Mouse (Mus musculus) CH12.LX (cell line): Measurements from ENCODE around the gene Ndufb10. TPM values are rescaled to one million over a fixed set of nuclear protein-coding genes. Genes with fewer than 3 reads are reported as not detected.

Experiments used
- DNase-seq: peaks from one replicate; pipeline ENCODE4 v3.0.0-alpha.2; 2013; ENCODE audit errors: extremely low read depth
- H3K27ac ChIP-seq: 2 replicates; pipeline ENCODE4 v1.5.1; 2012; ENCODE audit warnings: low read depth, mild to moderate bottlenecking, control low read depth, moderate library complexity; ENCODE audit not compliant: insufficient read depth
- H3K27me3 ChIP-seq: replicated peaks from 2 replicates; pipeline ENCODE3; 2012; ENCODE audit warnings: inconsistent platforms
- H3K36me3 ChIP-seq, 2 experiments: replicated peaks in 1 of 2; 2 replicates each; pipeline versions ENCODE3 to v1.6.1; 2012; ENCODE audit warnings: inconsistent platforms in 1 of 2, low read length in 1 of 2, mild to moderate bottlenecking in 1 of 2, mixed read lengths in 1 of 2, moderate library complexity in 1 of 2; ENCODE audit not compliant: control insufficient read depth in 1 of 2, insufficient read depth in 1 of 2
- H3K4me1 ChIP-seq, 2 experiments: 2 replicates each; pipeline ENCODE4 v1.6.1; 2012; ENCODE audit warnings: inconsistent platforms in 1 of 2, moderate library complexity in 1 of 2; ENCODE audit not compliant: insufficient read depth in 2 of 2, control insufficient read depth in 1 of 2
- H3K4me2 ChIP-seq: 2 replicates; pipeline ENCODE4 v1.6.1; 2012; ENCODE audit warnings: low read depth, mild to moderate bottlenecking, control low read depth; ENCODE audit not compliant: poor library complexity, insufficient read depth, severe bottlenecking
- H3K4me3 ChIP-seq, 3 experiments: fragments of 150-350 bp in 1 of 3; sonication (generic) in 1 of 3; replicated peaks in 1 of 3; 2 replicates each; pipeline versions ENCODE3 to v1.5.1; 2011 to 2012; ENCODE audit warnings: low read depth in 2 of 3, low read length in 2 of 3, mild to moderate bottlenecking in 2 of 3, moderate library complexity in 2 of 3, control low read depth in 1 of 3, improper control_type of control experiment in 1 of 3, inconsistent platforms in 1 of 3, mixed read lengths in 1 of 3; ENCODE audit not compliant: poor library complexity in 1 of 3
- H3K79me2 ChIP-seq: replicated peaks from 2 replicates; pipeline ENCODE4 v1.6.1; 2012; ENCODE audit warnings: mild to moderate bottlenecking, moderate library complexity; ENCODE audit not compliant: control insufficient read depth, poor library complexity, insufficient read depth, severe bottlenecking; ENCODE audit errors: extremely low read depth
- H3K9ac ChIP-seq: 2 replicates; pipeline ENCODE4 v1.6.1; 2012; ENCODE audit warnings: low read depth, mild to moderate bottlenecking, control low read depth, moderate library complexity; ENCODE audit not compliant: insufficient read depth
- H3K9me3 ChIP-seq: replicated peaks from 2 replicates; pipeline ENCODE3; 2012; ENCODE audit warnings: low read length, inconsistent platforms, mixed read lengths
- BHLHE40 ChIP-seq: IDR thresholded peaks from 2 replicates; pipeline ENCODE4 v1.6.1; 2011; ENCODE audit warnings: mild to moderate bottlenecking, low read depth, low read length, improper control_type of control experiment
- CHD1 ChIP-seq: IDR thresholded peaks from 2 replicates; pipeline ENCODE4 v1.6.1; 2012; ENCODE audit warnings: low read depth, low read length, improper control_type of control experiment, inconsistent platforms
- CHD2 ChIP-seq: IDR thresholded peaks from 2 replicates; pipeline ENCODE4 v1.6.1; 2011; ENCODE audit warnings: low read length, improper control_type of control experiment
- CTCF ChIP-seq, 2 experiments: IDR thresholded peaks in 1 of 2; conservative IDR thresholded peaks in 1 of 2; 2 replicates each; pipeline ENCODE4 v1.5.1; 2011 to 2012; ENCODE audit warnings: low read depth in 2 of 2, low read length in 2 of 2, improper control_type of control experiment in 1 of 2, inconsistent platforms in 1 of 2, mild to moderate bottlenecking in 1 of 2, moderate library complexity in 1 of 2
- HCFC1 ChIP-seq: IDR thresholded peaks from 2 replicates; pipeline ENCODE4 v1.6.1; 2012; ENCODE audit warnings: low read depth, mild to moderate bottlenecking, inconsistent platforms, low read length, improper control_type of control experiment
- IRF4 ChIP-seq: IDR thresholded peaks from 2 replicates; pipeline ENCODE4 v1.6.1; 2014; ENCODE audit warnings: low read depth, mild to moderate bottlenecking, inconsistent platforms, low read length, improper control_type of control experiment
- MAX ChIP-seq: IDR thresholded peaks from 2 replicates; pipeline ENCODE4 v1.6.1; 2011; ENCODE audit warnings: low read length, improper control_type of control experiment
- MAZ ChIP-seq: IDR thresholded peaks from 2 replicates; pipeline ENCODE4 v1.6.1; 2012; ENCODE audit warnings: low read depth, mild to moderate bottlenecking, inconsistent platforms, low read length, improper control_type of control experiment, moderate library complexity
- MEF2A ChIP-seq: IDR thresholded peaks from 2 replicates; pipeline ENCODE4 v1.6.1; 2014; ENCODE audit warnings: low read depth, mild to moderate bottlenecking, inconsistent platforms, low read length, improper control_type of control experiment, borderline replicate concordance
- MXI1 ChIP-seq: IDR thresholded peaks from 2 replicates; pipeline ENCODE4 v1.6.1; 2011; ENCODE audit warnings: mild to moderate bottlenecking, low read depth, low read length, improper control_type of control experiment
- MYC ChIP-seq: IDR thresholded peaks from 2 replicates; pipeline ENCODE4 v1.6.1; 2011; ENCODE audit warnings: low read depth, mild to moderate bottlenecking, improper control_type of control experiment, low read length
- NRF1 ChIP-seq: IDR thresholded peaks from 2 replicates; pipeline ENCODE4 v1.6.1; 2014; ENCODE audit warnings: low read depth, mild to moderate bottlenecking, inconsistent platforms, low read length, improper control_type of control experiment, moderate library complexity
- PAX5 ChIP-seq: IDR thresholded peaks from 2 replicates; pipeline ENCODE4 v1.6.1; 2012; ENCODE audit warnings: low read length, inconsistent platforms, mixed read lengths
- POLR2A ChIP-seq: IDR thresholded peaks from 2 replicates; pipeline ENCODE4 v1.6.1; 2011; ENCODE audit warnings: low read depth, mild to moderate bottlenecking, improper control_type of control experiment, low read length
- POLR2AphosphoS2 ChIP-seq: IDR thresholded peaks from 2 replicates; pipeline ENCODE4 v1.6.1; 2011; ENCODE audit warnings: low read depth, low read length, improper control_type of control experiment
- RCOR1 ChIP-seq: conservative IDR thresholded peaks from 2 replicates; pipeline ENCODE4 v1.6.1; 2012; ENCODE audit warnings: low read depth, mild to moderate bottlenecking, inconsistent platforms, low read length, improper control_type of control experiment
- TBP ChIP-seq: conservative IDR thresholded peaks from 2 replicates; pipeline ENCODE4 v1.6.1; 2011; ENCODE audit warnings: low read depth, low read length, improper control_type of control experiment
- ZC3H11A ChIP-seq: IDR thresholded peaks from 2 replicates; pipeline ENCODE4 v1.6.1; 2012; ENCODE audit warnings: low read depth, mild to moderate bottlenecking, inconsistent platforms, low read length, improper control_type of control experiment
- ZKSCAN1 ChIP-seq: IDR thresholded peaks from 2 replicates; pipeline ENCODE4 v1.6.1; 2012; ENCODE audit warnings: low read depth, inconsistent platforms, low read length, improper control_type of control experiment, borderline replicate concordance
- ZMIZ1 ChIP-seq: IDR thresholded peaks from 2 replicates; pipeline ENCODE4 v1.6.1; 2012; ENCODE audit warnings: low read depth, mild to moderate bottlenecking, inconsistent platforms, low read length, improper control_type of control experiment
- ZNF384 ChIP-seq: IDR thresholded peaks from 2 replicates; pipeline ENCODE4 v1.6.1; 2012; ENCODE audit warnings: low read depth, low read length, improper control_type of control experiment, inconsistent platforms
- dilution Hi-C: fragments of 300-500 bp; cut with MboI; formaldehyde crosslinking; loops from 2 replicates; pipeline ENCODE4 v1.14.3; 2020; ENCODE audit warnings: low sequenced_read_pairs; ENCODE audit not compliant: extremely low pct_unique_long_range_greater_than_20kb, extremely low pct_ligation_motif_present
- in situ Hi-C: fragments of 300-500 bp; cut with MboI; formaldehyde crosslinking; loops from 3 replicates; pipeline ENCODE4 v1.14.3; 2019; ENCODE audit warnings: low sequenced_read_pairs, low pct_ligation_motif_present, low pct_unique_long_range_greater_than_20kb, mixed read lengths
- polyA plus RNA-seq: library from polyadenylated mRNA; unstranded; fragments of >175 nt; gene quantifications from 2 replicates; pipeline ENCODE4 v1.2.1, GENCODE M21; 2012; ENCODE audit warnings: low read depth; ENCODE audit not compliant: insufficient read length
- total RNA-seq, 2 experiments: library from RNA; depleted of rRNA; stranded (reverse); fragments of 300-350 nt in 1 of 2; fragments of >200 nt in 1 of 2; gene quantifications; 2 replicates each; pipeline ENCODE4 v1.2.3; 2012 to 2014

The Ndufb10 gene
- total and polyA plus RNA-seq, 3 experiments, result 136 to 207 (median 188) TPM

DNA sequence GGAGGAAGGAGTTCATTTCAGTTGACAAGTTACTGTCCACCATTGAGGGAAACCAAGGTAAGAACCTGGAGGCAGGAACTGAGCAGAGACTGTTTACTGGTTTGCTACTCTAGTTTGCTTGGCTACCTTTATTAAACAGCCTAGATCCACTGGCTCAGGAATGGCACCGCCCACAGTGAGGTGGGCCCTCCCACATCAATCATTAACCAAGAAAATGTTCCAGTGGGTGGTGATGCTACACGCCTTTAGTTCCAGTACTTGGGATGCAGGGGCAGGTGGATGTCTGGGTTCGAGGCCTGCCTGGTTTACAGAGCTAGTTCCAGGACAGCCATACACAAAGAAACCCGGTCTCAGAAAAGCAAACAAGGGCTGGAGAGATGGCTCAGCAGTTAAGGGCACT lies 14.0 kb upstream of the Ndufb10 start:
- Histone ChIP-seq H3K27me3 (no peaks in the 10 kb centered on the region), H3K79me2 (no peaks in the 10 kb centered on the region), H3K27ac (no peak overlapping the region), H3K36me3 (peaks cover 13 to 42% of the 10 kb centered on the region in 2 experiments), H3K4me3 (no peak overlapping the region), H3K9ac (no peak overlapping the region), H3K9me3 (no peaks in the 10 kb centered on the region), H3K4me2 (no peak overlapping the region)
- in situ Hi-C loops, result no loop called here
- TF ChIP-seq MAX, result no peak
- TF ChIP-seq RCOR1, result no peak
- TF ChIP-seq ZC3H11A, result no peak
- no peak for TF ChIP-seq POLR2AphosphoS2
- TF ChIP-seq MAZ, result no peak
- TF ChIP-seq NRF1, result no peak
- no peak for TF ChIP-seq IRF4
- no peak for TF ChIP-seq BHLHE40
- no peak for TF ChIP-seq MEF2A
- no peak for TF ChIP-seq PAX5
- no peak for TF ChIP-seq POLR2A
- TF ChIP-seq HCFC1, result no peak
- no peak for TF ChIP-seq ZNF384
- no peak for TF ChIP-seq CHD1
- no peak for TF ChIP-seq ZMIZ1
- no peak for TF ChIP-seq TBP
- no peak for TF ChIP-seq ZKSCAN1
- TF ChIP-seq MYC, result no peak
- TF ChIP-seq CHD2, result no peak
- TF ChIP-seq, all 38 proteins: peak for 0
- dilution Hi-C loops, result no loop called here
- no peak for DNase-seq
- peaks cover 4 to 21% of the 10 kb centered on the region in 2 experiments; a peak in 3 of 4 replicates for H3K4me1 ChIP-seq

DNA sequence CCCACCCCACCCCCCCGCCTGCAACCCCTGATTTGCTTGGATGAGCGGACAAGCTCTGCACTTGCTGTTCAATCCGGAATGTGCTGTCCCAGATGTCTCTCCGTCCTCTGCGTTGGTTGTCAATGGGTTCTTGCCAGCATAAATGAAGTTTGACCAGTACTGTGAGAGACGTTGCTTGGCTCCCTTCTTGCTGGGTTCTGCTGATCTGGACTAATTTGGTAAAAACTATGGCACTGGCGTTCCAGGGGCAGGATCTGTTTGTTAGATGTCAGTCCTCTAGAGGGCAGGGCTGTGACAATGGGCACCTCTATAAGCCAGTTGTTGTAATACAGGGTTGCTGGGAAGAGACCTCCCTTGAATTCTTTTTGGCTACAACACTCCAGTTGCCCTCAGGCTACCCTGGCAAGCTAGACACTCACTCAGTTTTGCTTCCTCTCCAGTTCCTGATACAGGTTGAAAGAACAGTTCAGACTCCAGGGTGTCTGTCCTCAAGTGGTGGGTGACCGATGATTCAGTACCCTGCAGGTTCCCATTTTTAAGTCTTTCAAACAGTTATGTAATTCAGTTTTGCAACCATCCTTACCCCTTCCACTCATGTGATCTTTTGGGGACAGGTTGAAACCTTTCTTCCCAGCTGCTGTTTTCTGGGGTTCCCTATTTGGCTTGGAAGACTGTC lies 13.0 kb upstream of the Ndufb10 start:
- DNase-seq, result peak; percentile 37
- H3K27ac ChIP-seq, result no peak overlapping the region
- H3K4me1 ChIP-seq, result peaks cover 4 to 28% of the 10 kb centered on the region in 2 experiments; a peak in 3 of 4 replicates
- peaks cover 11 to 36% of the 10 kb centered on the region in 2 experiments for H3K36me3 ChIP-seq
- peak overlapping the region; percentile 82 for H3K4me2 ChIP-seq
- H3K9ac ChIP-seq, result peak overlapping the region; percentile 81; the same call in 1 of the 2 replicates
- in situ Hi-C loops (no loop called here), dilution Hi-C loops (no loop called here)
- no peaks in the 10 kb centered on the region for H3K27me3 ChIP-seq
- no peaks in the 10 kb centered on the region for H3K9me3 ChIP-seq
- TF ChIP-seq CTCF (conservative IDR thresholded peaks at IDR 0.05 in 1 of 2, IDR thresholded peaks at IDR 0.05 in 1 of 2; ENCODE audit: low read depth in 2 of 2, low read length in 2 of 2) (peak in 1 of 2 experiments; percentile 47; a peak in 2 of 4 replicates), ZNF384 (no peak), MXI1 (no peak)
- H3K4me3 ChIP-seq, result peak overlapping the region; percentile 70 to 95 (median 70)
- H3K79me2 ChIP-seq, result no peaks in the 10 kb centered on the region
